Mouse (Mus musculus) heart, embryonic 14.5 days (tissue): ENCODE measurements around the gene Gigyf1. TPM values are rescaled to one million over a fixed set of nuclear protein-coding genes. Genes with fewer than 3 reads are reported as not detected.

Experiments
- ATAC-seq: fragments of 200-750 bp; cut with Nextera tagmentation; 2 replicates; pipeline ENCODE4 v1.8.0; 2017; ENCODE audit warnings: low read depth, moderate TSS enrichment; ENCODE audit not compliant: insufficient number of reproducible peaks, insufficient read depth, low FRiP score
- H3K27ac ChIP-seq, 2 experiments: fragments of 200-500 bp in 1 of 2; fragments of 300-500 bp in 1 of 2; sonication (generic) in 1 of 2; replicated peaks in 1 of 2; 2 replicates each; pipeline ENCODE4 v1.5.1; 2012 to 2014; ENCODE audit warnings: low read depth in 2 of 2, low read length in 2 of 2, control low read depth in 1 of 2, mild to moderate bottlenecking in 1 of 2, mixed read lengths in 1 of 2; ENCODE audit not compliant: control insufficient read depth in 1 of 2, insufficient read depth in 1 of 2
- H3K27me3 ChIP-seq: fragments of 300-500 bp; sonication (generic); 2 replicates; pipeline ENCODE4 v1.6.1; 2014; ENCODE audit warnings: mild to moderate bottlenecking, low read length, control low read depth; ENCODE audit not compliant: control insufficient read depth, insufficient read depth
- H3K36me3 ChIP-seq: fragments of 300-500 bp; sonication (generic); 2 replicates; pipeline ENCODE4 v1.6.1; 2014; ENCODE audit warnings: mild to moderate bottlenecking, control low read depth, low read length, mixed read lengths; ENCODE audit not compliant: control insufficient read depth, insufficient read depth
- H3K4me1 ChIP-seq, 2 experiments: fragments of 200-500 bp in 1 of 2; fragments of 300-500 bp in 1 of 2; sonication (generic) in 1 of 2; 2 replicates each; pipeline ENCODE4 v1.6.1; 2012 to 2014; ENCODE audit warnings: low read length in 2 of 2, control low read depth in 1 of 2, mixed read lengths in 1 of 2; ENCODE audit not compliant: control insufficient read depth in 2 of 2, insufficient read depth in 2 of 2
- H3K4me2 ChIP-seq: fragments of 300-500 bp; sonication (generic); 2 replicates; pipeline ENCODE4 v1.6.1; 2014; ENCODE audit warnings: mild to moderate bottlenecking, low read length
- H3K4me3 ChIP-seq, 2 experiments: fragments of 200-500 bp in 1 of 2; fragments of 300-500 bp in 1 of 2; sonication (generic) in 1 of 2; 2 replicates each; pipeline ENCODE4 v1.5.1; 2012 to 2014; ENCODE audit warnings: low read length in 2 of 2, mild to moderate bottlenecking in 2 of 2, control low read depth in 1 of 2, low read depth in 1 of 2, moderate library complexity in 1 of 2; ENCODE audit not compliant: control insufficient read depth in 1 of 2, insufficient read depth in 1 of 2
- H3K9ac ChIP-seq: fragments of 300-500 bp; sonication (generic); 2 replicates; pipeline ENCODE4 v1.6.1; 2014; ENCODE audit warnings: mild to moderate bottlenecking, low read length
- H3K9me3 ChIP-seq: fragments of 300-500 bp; sonication (generic); 2 replicates; pipeline ENCODE4 v1.6.1; 2016; ENCODE audit warnings: low read length, control low read depth; ENCODE audit not compliant: control insufficient read depth
- WGBS: fragments of 180-500 bp; shearing (Covaris S2); extraction: QIAGEN DNeasy Blood & Tissue Kit; methylation state at CpG from one replicate; pipeline ENCODE4 v1.1.7; 2014; 5-methylcytosine and 5-hydroxymethylcytosine counted together
- polyA plus RNA-seq: library from polyadenylated mRNA; unstranded; fragments of >200 nt; fragmentation: Nextera tagmentation; extraction: Ambion mirVana; gene quantifications from 2 replicates; pipeline ENCODE4 v1.2.1, GENCODE M21; 2014

Gigyf1 gene
- polyA plus RNA-seq, 1 experiment from 2014 or later, result 9.6 TPM

GRCm38 (mm10) chr5:137539291-137539801 lies 21.0 kb downstream of the Gigyf1 start:
- Histone ChIP-seq H3K9ac (0 out of 2 replicates have a peak overlapping the region, but pooled peaks have one; percentile 16), H3K27ac (no peak overlapping the region), H3K36me3 (no peaks in the 10 kb centered on the region), H3K4me2 (no peak overlapping the region), H3K4me3 (no peak overlapping the region), H3K27me3 (no peaks in the 10 kb centered on the region), H3K9me3 (no peaks in the 10 kb centered on the region), H3K4me1 (peaks cover 3 to 6% of the 10 kb centered on the region in 2 experiments; a peak in 3 of 4 replicates)
- WGBS, result 34% methylated on average over 7 of the region's 7 CpGs
- ATAC-seq, result no peak

DNA sequence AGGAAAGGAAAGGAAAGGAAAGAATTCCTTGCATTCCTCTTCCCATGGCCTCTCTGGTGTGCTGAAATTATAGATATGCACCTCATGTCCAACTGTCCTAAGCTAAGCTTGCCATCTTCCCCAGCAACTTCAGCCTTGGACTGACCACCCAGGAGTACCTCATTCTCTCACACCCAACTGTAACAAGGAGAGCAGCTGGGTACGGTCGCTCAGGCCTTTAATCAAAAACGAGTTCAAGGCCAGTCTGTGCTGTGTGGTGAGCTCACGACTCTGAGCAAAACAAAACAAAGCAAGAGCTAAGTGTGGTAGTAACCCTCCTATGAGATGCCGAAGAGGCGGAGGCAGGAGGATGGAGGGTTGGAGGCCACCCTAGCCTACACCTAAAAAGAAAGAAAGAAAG lies 22.6 kb downstream of the Gigyf1 start:
- ATAC-seq, result no peak
- 69% methylated on average over 6 of the region's 6 CpGs for WGBS
- Histone ChIP-seq H3K4me1 (peaks cover 3 to 6% of the 10 kb centered on the region in 2 experiments; a peak in 3 of 4 replicates), H3K4me3 (no peak overlapping the region), H3K27me3 (no peaks in the 10 kb centered on the region), H3K9me3 (no peaks in the 10 kb centered on the region), H3K4me2 (no peak overlapping the region), H3K36me3 (no peaks in the 10 kb centered on the region), H3K27ac (no peak overlapping the region), H3K9ac (no peak overlapping the region)

DNA sequence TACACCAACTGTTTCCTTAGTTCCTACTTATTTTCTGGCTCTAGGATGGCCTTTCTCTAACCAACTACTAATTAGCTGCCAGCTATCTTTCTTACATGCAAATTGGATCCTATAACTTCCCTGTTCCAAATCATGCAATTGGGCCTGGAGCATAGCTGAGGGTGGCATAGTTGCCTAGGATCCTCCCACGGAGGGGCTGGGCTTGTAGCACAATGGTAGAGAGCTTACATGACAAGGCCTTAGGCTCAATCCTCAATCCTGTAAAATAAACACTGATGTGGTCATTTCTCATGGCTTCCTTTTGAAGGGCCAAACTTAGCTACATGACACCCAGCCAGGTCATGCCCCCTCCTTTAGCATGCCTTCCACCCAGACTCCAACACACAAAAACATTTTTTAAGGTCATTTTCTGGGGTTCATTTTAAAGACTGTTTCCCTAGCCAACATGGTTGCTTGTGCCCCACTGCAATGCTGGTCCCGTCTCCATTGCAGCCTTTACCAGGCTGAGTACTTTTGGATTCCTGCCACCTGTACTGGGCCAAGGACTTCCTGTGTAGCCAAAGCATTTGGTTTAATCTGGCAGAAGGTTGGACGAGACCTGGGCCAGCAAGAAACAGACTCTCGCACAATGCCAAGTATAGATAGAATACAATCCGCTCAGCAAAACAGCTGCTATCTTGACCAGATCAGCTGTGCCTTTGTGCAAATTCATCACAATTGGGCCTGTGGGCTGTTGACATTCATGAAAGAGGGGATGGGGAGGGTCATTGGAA lies 23.6 kb downstream of the Gigyf1 start:
- H3K4me1 ChIP-seq, result peaks cover 3 to 6% of the 10 kb centered on the region in 2 experiments; a peak in 3 of 4 replicates
- no peak overlapping the region for H3K4me3 ChIP-seq
- no peaks in the 10 kb centered on the region for H3K9me3 ChIP-seq
- ATAC-seq, result no peak
- H3K27ac ChIP-seq, result no peak overlapping the region
- H3K9ac ChIP-seq, result no peak overlapping the region
- H3K27me3 ChIP-seq, result no peaks in the 10 kb centered on the region
- 60% methylated on average over 5 of the region's 5 CpGs for WGBS
- H3K4me2 ChIP-seq, result no peak overlapping the region
- H3K36me3 ChIP-seq, result no peaks in the 10 kb centered on the region

- H3K9me3 ChIP-seq, result no peaks in the 10 kb centered on the region
- no peak for ATAC-seq
- no peak overlapping the region for H3K27ac ChIP-seq
- H3K4me1 ChIP-seq, result no peaks in the 10 kb centered on the region
- no peak overlapping the region for H3K9ac ChIP-seq
- H3K27me3 ChIP-seq, result no peaks in the 10 kb centered on the region
- H3K4me3 ChIP-seq, result no peak overlapping the region
- WGBS, result 60% methylated on average over 6 of the region's 6 CpGs
- no peaks in the 10 kb centered on the region for H3K36me3 ChIP-seq
- no peak overlapping the region for H3K4me2 ChIP-seq
These were observed 26.6 kb downstream of the Gigyf1 start for GRCm38 (mm10) chr5:137544926-137545325.

DNA sequence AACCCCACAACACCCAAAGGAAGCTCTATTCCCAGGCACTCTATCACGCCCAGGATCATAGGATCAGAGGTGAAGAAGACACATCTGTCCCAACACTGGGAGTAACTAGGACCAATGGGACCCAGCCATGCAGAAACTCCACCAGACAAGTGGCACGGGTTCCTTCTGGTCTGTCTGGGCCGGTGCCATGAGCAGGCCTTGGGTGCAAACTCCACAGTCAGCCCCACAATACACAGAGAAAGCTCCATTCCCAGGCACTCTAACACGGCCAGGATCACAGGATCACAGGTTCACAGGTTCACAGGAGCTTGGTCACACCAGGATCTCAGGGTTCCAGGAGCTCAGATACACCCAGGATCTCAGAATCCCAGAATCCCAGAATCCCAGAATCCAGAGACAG lies 27.2 kb downstream of the Gigyf1 start:
- no peak overlapping the region for H3K27ac ChIP-seq
- ATAC-seq, result no peak
- no peaks in the 10 kb centered on the region for H3K9me3 ChIP-seq
- no peaks in the 10 kb centered on the region for H3K36me3 ChIP-seq
- WGBS, result 70% methylated on average over 4 of the region's 4 CpGs
- H3K27me3 ChIP-seq, result no peaks in the 10 kb centered on the region
- H3K4me2 ChIP-seq, result no peak overlapping the region
- H3K4me1 ChIP-seq, result no peaks in the 10 kb centered on the region
- no peak overlapping the region for H3K9ac ChIP-seq
- H3K4me3 ChIP-seq, result no peak overlapping the region

DNA sequence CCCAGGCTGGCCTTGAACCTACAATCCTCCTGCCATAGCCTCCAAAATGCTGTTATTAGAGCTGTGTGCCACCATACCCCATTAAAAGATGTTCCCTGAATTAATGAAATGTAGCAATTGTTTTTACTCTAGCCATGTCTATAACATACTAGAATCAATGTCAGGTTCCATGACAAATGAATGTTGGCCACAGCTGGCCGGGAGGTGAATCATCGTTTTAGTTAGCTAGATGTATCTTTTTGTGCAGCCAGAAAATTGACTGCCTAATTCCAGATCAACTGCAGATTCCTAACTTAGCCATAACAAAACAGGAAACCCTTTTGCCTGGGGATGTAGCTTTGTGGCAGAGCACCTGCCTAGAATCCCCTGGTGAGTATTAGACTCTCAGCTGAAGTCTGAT lies 31.5 kb downstream of the Gigyf1 start:
- no peak overlapping the region for H3K9ac ChIP-seq
- 77% methylated on average over 2 of the region's 2 CpGs for WGBS
- ATAC-seq, result no peak
- no peak overlapping the region for H3K4me3 ChIP-seq
- H3K27ac ChIP-seq, result no peak overlapping the region
- no peaks in the 10 kb centered on the region; a peak in 1 of 4 replicates for H3K4me1 ChIP-seq
- H3K4me2 ChIP-seq, result no peak overlapping the region
- no peaks in the 10 kb centered on the region for H3K9me3 ChIP-seq
- no peaks in the 10 kb centered on the region for H3K36me3 ChIP-seq
- H3K27me3 ChIP-seq, result peaks cover 18% of the 10 kb centered on the region

DNA sequence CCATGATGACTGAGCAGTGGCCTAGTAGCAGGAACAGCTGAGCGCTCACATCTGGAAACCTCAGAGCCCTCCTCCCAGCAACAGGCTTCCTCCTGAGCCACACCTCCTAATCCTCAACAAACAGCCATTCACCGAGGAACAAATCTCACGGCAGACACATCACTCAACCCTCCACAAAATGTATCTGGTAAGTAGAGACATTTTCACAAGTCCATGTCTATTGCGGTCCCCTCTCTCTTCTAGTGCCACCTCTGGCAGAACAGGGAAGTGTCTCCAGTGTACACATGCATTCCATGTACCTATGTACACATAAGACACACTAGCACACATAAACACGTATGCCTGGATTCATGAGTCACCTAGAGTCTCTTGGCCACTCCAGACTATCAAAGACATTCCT lies 32.8 kb downstream of the Gigyf1 start:
- H3K27ac ChIP-seq, result no peak overlapping the region
- no peak overlapping the region for H3K9ac ChIP-seq
- 75% methylated on average over 5 of the region's 5 CpGs for WGBS
- ATAC-seq, result no peak
- H3K4me2 ChIP-seq, result no peak overlapping the region
- 0 out of 2 replicates have a peak, but pooled peaks cover 4% of the 10 kb centered on the region for H3K9me3 ChIP-seq
- peaks cover 23% of the 10 kb centered on the region for H3K27me3 ChIP-seq
- H3K4me3 ChIP-seq, result no peak overlapping the region
- no peaks in the 10 kb centered on the region; a peak in 1 of 4 replicates for H3K4me1 ChIP-seq
- no peaks in the 10 kb centered on the region for H3K36me3 ChIP-seq
